Mouse (Mus musculus): ENCODE data around the gene Pomgnt1.

Pomgnt1 gene

GRCm38 (mm10) chr4:116123602-116124519 lies at the start of gene Pomgnt1, which contains the start of gene Rad54l:
TSS of gene Pomgnt1 (plus strand) at chr4:116123840.
TSS of gene Rad54l (minus strand) at chr4:116123690.
- peak; percentile 83 for DNase-seq (ENCODE audit: low read depth, low spot score)

- peak; percentile 70 for DNase-seq (ENCODE audit: low read depth, low spot score)
These were observed 49.4 kb upstream of the Pomgnt1 start for GRCm38 (mm10) chr4:116074145-116074675.

- peak; percentile 97 for DNase-seq (ENCODE audit: low read depth, low spot score)
These were observed 48.6 kb upstream of the Pomgnt1 start, which contains the start of the genes Uqcrh and Lrrc41 for GRCm38 (mm10) chr4:116074861-116075620. TSS of gene Uqcrh (minus strand) at chr4:116075071. TSS of gene Lrrc41 (plus strand) at chr4:116075269.

- DNase-seq (ENCODE audit: low read depth, low spot score) = peak; percentile 76
These were observed 47.8 kb upstream of the Pomgnt1 start for GRCm38 (mm10) chr4:116075631-116076368.

- peak; percentile 34 for DNase-seq (ENCODE audit: low read depth, low spot score)
These were observed 47.0 kb upstream of the Pomgnt1 start for GRCm38 (mm10) chr4:116076369-116077231.

GRCm38 (mm10) chr4:116077240-116078095 lies 46.2 kb upstream of the Pomgnt1 start:
- peak; percentile 8 for DNase-seq (ENCODE audit: low read depth, low spot score)

- DNase-seq (ENCODE audit: low read depth, low spot score) = no peak
These were observed 35.0 kb upstream of the Pomgnt1 start for GRCm38 (mm10) chr4:116088510-116089249.

- DNase-seq (ENCODE audit: low read depth, low spot score) = no peak
These were observed 27.3 kb upstream of the Pomgnt1 start for GRCm38 (mm10) chr4:116096291-116096690.

GRCm38 (mm10) chr4:116097211-116097610 lies 26.4 kb upstream of the Pomgnt1 start:
- no peak for DNase-seq (ENCODE audit: low read depth, low spot score)

GRCm38 (mm10) chr4:116100959-116101358 lies 22.7 kb upstream of the Pomgnt1 start:
- no peak for DNase-seq (ENCODE audit: low read depth, low spot score)

- no peak for DNase-seq (ENCODE audit: low read depth, low spot score)
These were observed 18.4 kb upstream of the Pomgnt1 start for GRCm38 (mm10) chr4:116105278-116105677.

GRCm38 (mm10) chr4:116110695-116111094 lies 12.9 kb upstream of the Pomgnt1 start:
- no peak for DNase-seq (ENCODE audit: low read depth, low spot score)

- DNase-seq (ENCODE audit: low read depth, low spot score) = no peak
These were observed 12.2 kb upstream of the Pomgnt1 start for GRCm38 (mm10) chr4:116111486-116111885.

GRCm38 (mm10) chr4:116122762-116123161 lies 878 bp upstream of the Pomgnt1 start:
- DNase-seq (ENCODE audit: low read depth, low spot score) = peak; percentile 12

GRCm38 (mm10) chr4:116125803-116126386 lies 2.3 kb downstream of the Pomgnt1 start:
- DNase-seq (ENCODE audit: low read depth, low spot score) = no peak

- no peak for DNase-seq (ENCODE audit: low read depth, low spot score)
These were observed 4.3 kb downstream of the Pomgnt1 start for GRCm38 (mm10) chr4:116127956-116128355.

- no peak for DNase-seq (ENCODE audit: low read depth, low spot score)
These were observed 9.5 kb downstream of the Pomgnt1 start for GRCm38 (mm10) chr4:116133126-116133525.

- peak; percentile 58 for DNase-seq (ENCODE audit: low read depth, low spot score)
These were observed 11.3 kb downstream of the Pomgnt1 start for GRCm38 (mm10) chr4:116134990-116135389.
